Mouse (Mus musculus): ENCODE measurements at regions not wholly inside any gene's neighbourhood (a gene's known extent, or its start where the extent isn't known, plus 50 kb on each side); places are given as distances from the start of the nearest gene placed in this dataset.

- DNase-seq = no peak
Observed at GRCm38 (mm10) chr11:57958233-57958632, 50.6 kb upstream of the Larp1 start.

GRCm38 (mm10) chr11:57956909-57957308 is 52.0 kb upstream of the Larp1 start:
- DNase-seq = no peak

GRCm38 (mm10) chr11:57956076-57956475 is 52.8 kb upstream of the Larp1 start:
- DNase-seq = no peak

- DNase-seq = no peak
Observed at GRCm38 (mm10) chr11:57955476-57955875, 53.4 kb upstream of the Larp1 start.

GRCm38 (mm10) chr11:57954510-57955184 is 54.2 kb upstream of the Larp1 start:
- DNase-seq = no peak

- DNase-seq = no peak
Observed at GRCm38 (mm10) chr11:57953694-57954093, 55.2 kb upstream of the Larp1 start.

- no peak for DNase-seq
Observed at GRCm38 (mm10) chr11:57952619-57953018, 56.2 kb upstream of the Larp1 start.

GRCm38 (mm10) chr11:57951541-57952326 is 57.1 kb upstream of the Larp1 start:
- DNase-seq = no peak

GRCm38 (mm10) chr11:57950989-57951388 is 57.9 kb upstream of the Larp1 start:
- DNase-seq = no peak

- no peak for DNase-seq
Observed at GRCm38 (mm10) chr11:57949067-57949466, 59.8 kb upstream of the Larp1 start.

- DNase-seq = no peak
Observed at GRCm38 (mm10) chr11:57947347-57947746, 61.5 kb upstream of the Larp1 start.

- peak; percentile 93 for DNase-seq
Observed at GRCm38 (mm10) chr11:57934391-57934850, 74.4 kb upstream of the Larp1 start.

GRCm38 (mm10) chr11:57933065-57933464 is 75.8 kb upstream of the Larp1 start:
- DNase-seq = no peak

GRCm38 (mm10) chr11:57929506-57929905 is 79.4 kb upstream of the Larp1 start:
- no peak for DNase-seq

- no peak for DNase-seq
Observed at GRCm38 (mm10) chr11:57920263-57920662, 87.6 kb upstream of the Hand1 start.

GRCm38 (mm10) chr11:57918447-57919059 is 85.9 kb upstream of the Hand1 start:
- DNase-seq = no peak

- DNase-seq = no peak
Observed at GRCm38 (mm10) chr11:57917974-57918373, 85.4 kb upstream of the Hand1 start.

- DNase-seq = no peak
Observed at GRCm38 (mm10) chr11:57916016-57916415, 83.4 kb upstream of the Hand1 start.

GRCm38 (mm10) chr11:57913801-57914560 is 81.4 kb upstream of the Hand1 start:
- DNase-seq = no peak

- DNase-seq = no peak
Observed at GRCm38 (mm10) chr11:57913020-57913699, 80.5 kb upstream of the Hand1 start.

GRCm38 (mm10) chr11:57911698-57912283 is 79.2 kb upstream of the Hand1 start:
- no peak for DNase-seq
